Mouse (Mus musculus) embryonic facial prominence, embryonic 15.5 days (tissue): ENCODE data around the gene Cmtm3. TPM values are rescaled to one million over a fixed set of nuclear protein-coding genes. Genes with fewer than 3 reads are reported as not detected.
"Not testable (repeated sequence)": the region's sequence is repeated elsewhere in the genome, so short reads cannot be mapped to it uniquely, and the experiment has no call there.

Experiments
- ATAC-seq: fragments of 200-750 bp; cut with Nextera tagmentation; 2 replicates; pipeline ENCODE4 v1.8.0; 2017; ENCODE audit warnings: low read depth, moderate TSS enrichment; ENCODE audit not compliant: insufficient number of reproducible peaks, low FRiP score, low TSS enrichment
- H3K27ac ChIP-seq: fragments of 300-500 bp; sonication (generic); replicated peaks from 2 replicates; pipeline ENCODE4 v1.5.1; 2015; ENCODE audit warnings: mild to moderate bottlenecking, inconsistent platforms
- H3K27me3 ChIP-seq: fragments of 300-500 bp; sonication (generic); 2 replicates; pipeline ENCODE4 v1.6.1; 2015; ENCODE audit warnings: inconsistent platforms
- H3K36me3 ChIP-seq: fragments of 300-500 bp; sonication (generic); 2 replicates; pipeline ENCODE4 v1.6.1; 2015; ENCODE audit warnings: mild to moderate bottlenecking, inconsistent platforms
- H3K4me1 ChIP-seq: fragments of 300-500 bp; sonication (generic); 2 replicates; pipeline ENCODE4 v1.6.1; 2015; ENCODE audit warnings: inconsistent platforms
- H3K4me2 ChIP-seq: fragments of 300-500 bp; sonication (generic); replicated peaks from 2 replicates; pipeline ENCODE4 v1.6.1; 2015; ENCODE audit warnings: mild to moderate bottlenecking, inconsistent platforms
- H3K4me3 ChIP-seq: fragments of 300-500 bp; sonication (generic); replicated peaks from 2 replicates; pipeline ENCODE4 v1.5.1; 2015; ENCODE audit warnings: mild to moderate bottlenecking, inconsistent platforms
- H3K9ac ChIP-seq: fragments of 300-500 bp; sonication (generic); 2 replicates; pipeline ENCODE4 v1.6.1; 2015; ENCODE audit warnings: inconsistent platforms
- H3K9me3 ChIP-seq: fragments of 300-500 bp; sonication (generic); replicated peaks from 2 replicates; pipeline ENCODE4 v1.6.1; 2016; ENCODE audit warnings: inconsistent platforms
- WGBS: fragments of 180-500 bp; shearing (Covaris S2); methylation state at CpG from one replicate; pipeline ENCODE4 v1.1.7; 2015; 5-methylcytosine and 5-hydroxymethylcytosine counted together
- polyA plus RNA-seq: library from polyadenylated mRNA; unstranded; fragments of >200 nt; fragmentation: Nextera tagmentation; extraction: Ambion mirVana; gene quantifications from 2 replicates; pipeline ENCODE4 v1.2.1, GENCODE M21; 2015

Gene Cmtm3
- polyA plus RNA-seq, 1 experiment from 2014 or later, result 175 TPM

- not testable (repeated sequence) for H3K9me3 ChIP-seq, H3K9ac ChIP-seq, H3K4me3 ChIP-seq, H3K4me1 ChIP-seq, H3K27me3 ChIP-seq, H3K36me3 ChIP-seq, H3K4me2 ChIP-seq, H3K27ac ChIP-seq, ATAC-seq
- 85% methylated on average over 12 of the region's 12 CpGs for WGBS
Measured at GRCm38 (mm10) chr8:104321930-104322329, 17.3 kb upstream of the Cmtm3 start, which contains the start of gene Cmtm2b. TSS of gene Cmtm2b (plus strand) at chr8:104322230.

- Histone ChIP-seq H3K4me2 (no peak overlapping the region), H3K36me3 (no peaks in the 10 kb centered on the region), H3K9me3 (no peaks in the 10 kb centered on the region), H3K27ac (no peak overlapping the region), H3K4me1 (no peaks in the 10 kb centered on the region), H3K27me3 (no peaks in the 10 kb centered on the region), H3K9ac (no peak overlapping the region), H3K4me3 (no peak overlapping the region)
- 85% methylated on average over 5 of the region's 5 CpGs for WGBS
- ATAC-seq, result no peak
Measured at GRCm38 (mm10) chr8:104332665-104333631, 6.3 kb upstream of the Cmtm3 start.

GRCm38 (mm10) chr8:104333786-104334185, 5.4 kb upstream of the Cmtm3 start:
- no peaks in the 10 kb centered on the region for H3K4me1 ChIP-seq
- ATAC-seq, result no peak
- H3K27me3 ChIP-seq, result no peaks in the 10 kb centered on the region
- no peak overlapping the region for H3K27ac ChIP-seq
- WGBS, result 65% methylated on average over 5 of the region's 5 CpGs
- no peak overlapping the region for H3K9ac ChIP-seq
- no peak overlapping the region for H3K4me3 ChIP-seq
- no peak overlapping the region for H3K4me2 ChIP-seq
- H3K36me3 ChIP-seq, result no peaks in the 10 kb centered on the region
- no peaks in the 10 kb centered on the region for H3K9me3 ChIP-seq

GRCm38 (mm10) chr8:104334196-104334595, 5.0 kb upstream of the Cmtm3 start:
- H3K36me3 ChIP-seq, result no peaks in the 10 kb centered on the region
- H3K4me3 ChIP-seq, result no peak overlapping the region
- no peaks in the 10 kb centered on the region for H3K27me3 ChIP-seq
- H3K9ac ChIP-seq, result no peak overlapping the region
- no peaks in the 10 kb centered on the region for H3K9me3 ChIP-seq
- H3K27ac ChIP-seq, result no peak overlapping the region
- WGBS, result 71% methylated on average over 1 of the region's 1 CpGs
- ATAC-seq, result no peak
- peaks cover 1% of the 10 kb centered on the region; the same call in 1 of the 2 replicates for H3K4me1 ChIP-seq
- no peak overlapping the region for H3K4me2 ChIP-seq

GRCm38 (mm10) chr8:104336806-104337205, 2.4 kb upstream of the Cmtm3 start:
- Histone ChIP-seq H3K9me3 (no peaks in the 10 kb centered on the region), H3K4me3 (no peak overlapping the region), H3K4me1 (peaks cover 15% of the 10 kb centered on the region), H3K27ac (no peak overlapping the region), H3K36me3 (no peaks in the 10 kb centered on the region), H3K27me3 (no peaks in the 10 kb centered on the region), H3K9ac (no peak overlapping the region), H3K4me2 (no peak overlapping the region)
- 83% methylated on average over 1 of the region's 1 CpGs for WGBS
- no peak for ATAC-seq

- no peak overlapping the region for H3K9ac ChIP-seq
- peaks cover 23% of the 10 kb centered on the region for H3K4me1 ChIP-seq
- WGBS, result 44% methylated on average over 3 of the region's 3 CpGs
- no peak overlapping the region for H3K4me2 ChIP-seq
- H3K27me3 ChIP-seq, result no peaks in the 10 kb centered on the region
- no peaks in the 10 kb centered on the region for H3K36me3 ChIP-seq
- no peak overlapping the region for H3K27ac ChIP-seq
- no peak for ATAC-seq
- H3K9me3 ChIP-seq, result no peaks in the 10 kb centered on the region
- H3K4me3 ChIP-seq, result no peak overlapping the region
Measured at GRCm38 (mm10) chr8:104337890-104338289, 1.3 kb upstream of the Cmtm3 start.

GRCm38 (mm10) chr8:104339983-104340232, 698 bp downstream of the Cmtm3 start:
- Histone ChIP-seq H3K4me1 (peaks cover 29% of the 10 kb centered on the region), H3K4me2 (peak overlapping the region; percentile 71), H3K36me3 (peaks cover 10% of the 10 kb centered on the region; the same call in 1 of the 2 replicates), H3K27ac (peak overlapping the region; percentile 93), H3K9me3 (no peaks in the 10 kb centered on the region), H3K4me3 (peak overlapping the region; percentile 79), H3K27me3 (no peaks in the 10 kb centered on the region), H3K9ac (peak overlapping the region; percentile 72)
- ATAC-seq, result no peak
- 2% methylated on average over 6 of the region's 6 CpGs for WGBS

- H3K9ac ChIP-seq, result peak overlapping the region; percentile 72
- ATAC-seq, result peak; percentile 83
- H3K4me3 ChIP-seq, result peak overlapping the region; percentile 79
- H3K9me3 ChIP-seq, result no peaks in the 10 kb centered on the region
- peak overlapping the region; percentile 93 for H3K27ac ChIP-seq
- H3K27me3 ChIP-seq, result no peaks in the 10 kb centered on the region
- H3K36me3 ChIP-seq, result peaks cover 15% of the 10 kb centered on the region; the same call in 1 of the 2 replicates
- peaks cover 29% of the 10 kb centered on the region for H3K4me1 ChIP-seq
- H3K4me2 ChIP-seq, result peak overlapping the region; percentile 71
- WGBS, result under 1% methylated on average over 52 of the region's 54 CpGs
Measured at GRCm38 (mm10) chr8:104340233-104341105, 1.3 kb downstream of the Cmtm3 start.

- WGBS, result under 1% methylated on average over 24 of the region's 24 CpGs
Measured at GRCm38 (mm10) chr8:104341106-104341561, 1.9 kb downstream of the Cmtm3 start.

GRCm38 (mm10) chr8:104341678-104342077, 2.5 kb downstream of the Cmtm3 start:
- Histone ChIP-seq H3K27ac (peak overlapping the region; percentile 93), H3K4me3 (peak overlapping the region; percentile 79), H3K36me3 (peaks cover 24% of the 10 kb centered on the region), H3K9me3 (no peaks in the 10 kb centered on the region), H3K9ac (no peak overlapping the region), H3K27me3 (no peaks in the 10 kb centered on the region), H3K4me1 (peaks cover 29% of the 10 kb centered on the region), H3K4me2 (peak overlapping the region; percentile 71)
- no peak for ATAC-seq
- 42% methylated on average over 6 of the region's 6 CpGs for WGBS

More at GRCm38 (mm10) chr8:104341106-104341561, 1.9 kb downstream of the Cmtm3 start:
- H3K36me3 ChIP-seq, result peaks cover 19% of the 10 kb centered on the region
- peak overlapping the region; percentile 93 for H3K27ac ChIP-seq
- peak overlapping the region; percentile 72 for H3K9ac ChIP-seq
- H3K9me3 ChIP-seq, result no peaks in the 10 kb centered on the region
- peak overlapping the region; percentile 71 for H3K4me2 ChIP-seq
- ATAC-seq, result peak; percentile 71
- H3K4me1 ChIP-seq, result peaks cover 29% of the 10 kb centered on the region
- no peaks in the 10 kb centered on the region for H3K27me3 ChIP-seq
- H3K4me3 ChIP-seq, result peak overlapping the region; percentile 79

GRCm38 (mm10) chr8:104342426-104342825, 3.2 kb downstream of the Cmtm3 start:
- Histone ChIP-seq H3K27ac (no peak overlapping the region), H3K36me3 (peaks cover 31% of the 10 kb centered on the region), H3K4me3 (no peak overlapping the region), H3K9me3 (no peaks in the 10 kb centered on the region), H3K9ac (no peak overlapping the region), H3K4me2 (no peak overlapping the region), H3K27me3 (no peaks in the 10 kb centered on the region), H3K4me1 (peaks cover 29% of the 10 kb centered on the region)
- 74% methylated on average over 5 of the region's 5 CpGs for WGBS
- no peak for ATAC-seq
